Mouse (Mus musculus) erythroblast, embryonic 14.5 days (primary cell): ENCODE measurements at regions not wholly inside any gene's neighbourhood (a gene's known extent, or its start where the extent isn't known, plus 50 kb on each side); places are given as distances from the start of the nearest gene placed in this dataset.

Experiments
- GATA1 ChIP-seq: IDR thresholded peaks from 2 replicates; pipeline ENCODE4 v1.6.1; 2012; ENCODE audit warnings: low read length, inconsistent platforms, mixed read lengths
- TAL1 ChIP-seq: IDR thresholded peaks from 3 replicates; pipeline ENCODE4 v1.6.1; 2012; ENCODE audit warnings: low read length, inconsistent platforms, mixed read lengths

DNA sequence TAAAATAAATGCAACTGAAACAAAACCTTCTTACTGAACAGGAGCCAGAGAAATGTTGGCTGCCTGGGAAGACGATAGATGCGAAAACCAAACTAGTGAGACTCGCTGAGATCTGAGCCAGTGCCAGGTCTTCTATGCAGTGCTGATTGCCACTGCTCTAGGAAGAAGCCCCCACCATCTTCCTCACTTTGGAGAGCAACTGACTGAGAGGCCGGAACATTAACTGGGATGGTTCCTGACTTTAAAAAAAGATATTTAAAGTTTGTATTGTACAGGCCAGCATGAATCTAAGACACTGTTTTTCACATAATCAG, 585.9 kb upstream of the Clint1 start:
- TF ChIP-seq GATA1 (no peak), TAL1 (no peak)
